ENCODE assay signal across 12 mouse cellular contexts in genomic region chr3:25220601-25221000, GRCm38 (mm10).
A peak's percentile ranks its signal among the peaks of the same experiment; 100 is the strongest.
DNase-seq lines count a peak whose midpoint lies in the region; ATAC-seq and TF ChIP-seq lines count a peak whose summit lies in the region.
"Had no signal": no experiment of that assay in that cellular context is flagged by ENCODE, and none has a peak within 500 bp of the region (broad histone marks: within the 10 kb centered on the region; RNA-seq: fewer than 3 reads in every experiment).

No protein-coding gene starts in this region.

- H3K36me3 ChIP-seq in intestine, postnatal 0 days (ENCODE audit: control insufficient read depth, insufficient read depth) = no peaks in the 10 kb centered on the region
- no peaks in the 10 kb centered on the region for H3K36me3 ChIP-seq in intestine, embryonic 15.5 days
- H3K36me3 ChIP-seq in midbrain, postnatal 0 days (ENCODE audit: insufficient read depth, low read length) = no peaks in the 10 kb centered on the region
- H3K36me3 ChIP-seq in midbrain, embryonic 13.5 days = no peaks in the 10 kb centered on the region
- H3K36me3 ChIP-seq: embryonic facial prominence, embryonic 12.5 days; liver, embryonic 15.5 days had no signal

- no peak overlapping the region for H3K9ac ChIP-seq in intestine, postnatal 0 days (ENCODE audit: low read depth, low read length)
- H3K9ac ChIP-seq in intestine, embryonic 15.5 days = no peak overlapping the region
- H3K9ac ChIP-seq in midbrain, postnatal 0 days (replicated peaks; ENCODE audit: low read length, poor library complexity, severe bottlenecking) = no peak overlapping the region
- no peak overlapping the region for H3K9ac ChIP-seq in midbrain, embryonic 13.5 days (replicated peaks)
- H3K9ac ChIP-seq: embryonic facial prominence, embryonic 12.5 days; liver, embryonic 15.5 days had no signal

- no peak for ATAC-seq in intestine, postnatal 0 days
- ATAC-seq in intestine, embryonic 15.5 days = no peak
- ATAC-seq in midbrain, postnatal 0 days (ENCODE audit: low FRiP score) = no peak
- ATAC-seq in midbrain, embryonic 13.5 days = no peak
- ATAC-seq: hindbrain, embryonic 16.5 days had no signal

- no peak overlapping the region for H3K4me3 ChIP-seq in intestine, postnatal 0 days (ENCODE audit: low read depth, low read length)
- no peak overlapping the region for H3K4me3 ChIP-seq in intestine, embryonic 15.5 days (replicated peaks)
- H3K4me3 ChIP-seq in midbrain, postnatal 0 days (ENCODE audit: low read depth, low read length) = no peak overlapping the region
- H3K4me3 ChIP-seq in midbrain, embryonic 13.5 days (replicated peaks) = no peak overlapping the region
- H3K4me3 ChIP-seq: embryonic facial prominence, embryonic 12.5 days; liver, embryonic 15.5 days had no signal

- no peaks in the 10 kb centered on the region for H3K9me3 ChIP-seq in intestine, postnatal 0 days (ENCODE audit: control insufficient read depth)
- H3K9me3 ChIP-seq in intestine, embryonic 15.5 days = no peaks in the 10 kb centered on the region
- no peaks in the 10 kb centered on the region for H3K9me3 ChIP-seq in midbrain, postnatal 0 days (ENCODE audit: low read length)
- no peaks in the 10 kb centered on the region for H3K9me3 ChIP-seq in midbrain, embryonic 13.5 days
- H3K9me3 ChIP-seq: embryonic facial prominence, embryonic 12.5 days; liver, embryonic 15.5 days had no signal

- TF ChIP-seq CTCF in intestine, postnatal 0 days (IDR thresholded peaks at IDR 0.05; ENCODE audit: low read depth) = peak; percentile 70
- peak; percentile 73 for TF ChIP-seq CTCF in midbrain, postnatal 0 days (IDR thresholded peaks at IDR 0.05)

- 62% methylated on average over 1 of the region's 1 CpGs for WGBS in intestine, postnatal 0 days
- WGBS in intestine, embryonic 15.5 days = 48% methylated on average over 1 of the region's 1 CpGs
- WGBS in midbrain, postnatal 0 days = 63% methylated on average over 1 of the region's 1 CpGs
- WGBS in midbrain, embryonic 13.5 days = 82% methylated on average over 1 of the region's 1 CpGs

- no peak overlapping the region for H3K4me2 ChIP-seq in intestine, postnatal 0 days (replicated peaks; ENCODE audit: low read depth)
- no peak overlapping the region for H3K4me2 ChIP-seq in intestine, embryonic 15.5 days (replicated peaks)
- H3K4me2 ChIP-seq in midbrain, postnatal 0 days (ENCODE audit: low read depth, low read length, poor library complexity, severe bottlenecking) = no peak overlapping the region
- H3K4me2 ChIP-seq in midbrain, embryonic 13.5 days (replicated peaks) = no peak overlapping the region
- H3K4me2 ChIP-seq: embryonic facial prominence, embryonic 12.5 days; liver, embryonic 15.5 days had no signal

- H3K27me3 ChIP-seq in intestine, postnatal 0 days (replicated peaks; ENCODE audit: control insufficient read depth, insufficient read depth, low read length) = no peaks in the 10 kb centered on the region
- H3K27me3 ChIP-seq in intestine, embryonic 15.5 days (replicated peaks) = no peaks in the 10 kb centered on the region
- H3K27me3 ChIP-seq in midbrain, postnatal 0 days (ENCODE audit: insufficient read depth, low read length) = no peaks in the 10 kb centered on the region
- H3K27me3 ChIP-seq in midbrain, embryonic 13.5 days = no peaks in the 10 kb centered on the region
- H3K27me3 ChIP-seq: embryonic facial prominence, embryonic 12.5 days; liver, embryonic 15.5 days had no signal

- H3K27ac ChIP-seq in intestine, postnatal 0 days (ENCODE audit: low read depth, low read length) = no peak overlapping the region
- no peak overlapping the region for H3K27ac ChIP-seq in intestine, embryonic 15.5 days
- no peak overlapping the region for H3K27ac ChIP-seq in midbrain, postnatal 0 days (ENCODE audit: low read depth, low read length)
- H3K27ac ChIP-seq in midbrain, embryonic 13.5 days = no peak overlapping the region
- H3K27ac ChIP-seq: embryonic facial prominence, embryonic 12.5 days; liver, embryonic 15.5 days had no signal

- H3K4me1 ChIP-seq in intestine, postnatal 0 days (replicated peaks; ENCODE audit: control insufficient read depth, insufficient read depth, low read length) = no peaks in the 10 kb centered on the region
- H3K4me1 ChIP-seq in intestine, embryonic 15.5 days (replicated peaks) = no peaks in the 10 kb centered on the region
- no peaks in the 10 kb centered on the region for H3K4me1 ChIP-seq in midbrain, postnatal 0 days (ENCODE audit: insufficient read depth, low read length)
- H3K4me1 ChIP-seq in midbrain, embryonic 13.5 days (replicated peaks) = no peaks in the 10 kb centered on the region
- H3K4me1 ChIP-seq: embryonic facial prominence, embryonic 12.5 days; liver, embryonic 15.5 days had no signal

- peak; percentile 24 for DNase-seq in midbrain, postnatal 0 days (ENCODE audit: low spot score)
- DNase-seq in adipocyte (ENCODE audit: low spot score) = peak; percentile 28
- DNase-seq in adrenal gland, adult (ENCODE audit: inconsistent age in 2 of 2, low spot score in 1 of 2) = no peak
- DNase-seq in adrenal gland, adult 8-10 months = no peak
- DNase-seq: spleen, adult 18-20 months; thymus, adult 2 months had no signal

Comparison
In these comparisons a context has a peak if more than half of its experiments do, and no peak if none do; other contexts are left out.
1. DNase-seq: peak in midbrain, postnatal 0 days (single experiment) and adipocyte (single experiment); none in adrenal gland, adult (0 of 2) and adrenal gland, adult 8-10 months (single experiment).